Mouse (Mus musculus) left cerebral cortex, adult 2 months (tissue): ENCODE results near the gene Kcng4. TPM values are rescaled to one million over a fixed set of nuclear protein-coding genes. Genes with fewer than 3 reads are reported as not detected.

ENCODE experiments used
- DNase-seq, 2 experiments: peaks; one replicate each; pipeline ENCODE4 v3.0.0; 2021 to 2022; ENCODE audit warnings: low spot score in 2 of 2, mixed read lengths in 1 of 2; ENCODE audit errors: extremely low spot score in 1 of 2
- H3K27ac ChIP-seq: fragments of 200-600 bp; 2 replicates; pipeline ENCODE4 v1.8.1; 2022
- H3K4me3 ChIP-seq: fragments of 200-600 bp; 2 replicates; pipeline ENCODE4 v1.8.1; 2022
- CTCF ChIP-seq: fragments of 200-600 bp; IDR thresholded peaks from 2 replicates; pipeline ENCODE4 v1.8.1; 2022; ENCODE audit warnings: antibody characterized with exemption, mild to moderate bottlenecking, moderate library complexity
- intact Hi-C: fragments of 180-260 bp; cut with DNase I; formaldehyde crosslinking; loops from one replicate; pipeline ENCODE4 v1.15.1; 2025
- total RNA-seq, 2 experiments: library from RNA; stranded (reverse); gene quantifications; 2 replicates each; pipeline ENCODE4 v1.2.3; 2021

Kcng4 gene
- total RNA-seq, 2 experiments from 2014 or later: 3.4 TPM

DNA sequence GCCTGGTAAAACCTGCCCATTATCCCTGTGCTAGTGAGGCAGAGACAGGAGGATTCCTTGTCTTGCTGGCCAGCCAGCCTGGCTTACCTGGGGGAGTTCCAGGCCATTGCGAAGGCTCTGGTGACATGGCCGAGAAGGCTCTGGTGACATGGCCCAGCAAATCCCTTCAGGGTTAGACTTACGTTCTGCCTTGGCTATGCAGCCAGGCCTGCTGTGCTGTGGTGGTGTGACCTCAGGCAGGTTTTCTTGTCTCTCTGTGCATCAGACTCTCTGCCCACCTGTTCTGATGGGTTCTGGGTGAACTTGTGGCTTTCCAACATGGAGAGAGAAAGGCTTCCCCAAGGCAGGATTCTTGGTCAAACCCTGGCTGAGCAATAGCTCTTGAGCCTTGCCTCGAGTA lies 1.9 kb upstream of the Kcng4 start:
- H3K27ac ChIP-seq: no peak overlapping the region
- intact Hi-C loops: no loop called here
- no peak overlapping the region for H3K4me3 ChIP-seq
- no peak for TF ChIP-seq CTCF
- DNase-seq: no peak

DNA sequence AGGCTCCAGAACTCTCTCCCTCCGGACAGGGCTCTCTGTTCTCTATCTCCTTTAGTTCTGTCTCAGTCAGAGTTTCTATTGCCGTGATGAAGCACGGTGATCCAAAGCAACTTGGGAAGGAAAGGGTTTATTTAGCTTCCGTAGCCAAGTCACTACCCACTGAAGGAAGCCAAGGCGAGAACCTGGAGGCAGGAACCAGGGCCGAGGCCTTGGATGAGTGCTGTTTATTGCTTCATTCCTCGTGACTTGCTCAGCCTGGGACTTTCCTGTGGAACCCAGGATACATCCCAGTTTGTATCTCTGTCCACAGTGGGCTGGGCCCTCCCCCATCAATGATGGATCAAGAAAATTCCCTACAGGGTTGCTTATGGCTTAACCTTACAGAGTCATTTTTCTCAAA lies 1.3 kb upstream of the Kcng4 start:
- Histone ChIP-seq H3K27ac (no peak overlapping the region), H3K4me3 (no peak overlapping the region)
- intact Hi-C loops: no loop called here
- no peak for TF ChIP-seq CTCF
- no peak for DNase-seq

GRCm38 (mm10) chr8:119635958-119636357 lies 478 bp upstream of the Kcng4 start:
- TF ChIP-seq CTCF: no peak
- intact Hi-C loops: no loop called here
- Histone ChIP-seq H3K4me3 (no peak overlapping the region), H3K27ac (no peak overlapping the region)
- no peak for DNase-seq

- H3K4me3 ChIP-seq: no peak overlapping the region
- intact Hi-C loops: no loop called here
- peak in 1 of 2 experiments; percentile 25 for DNase-seq
- H3K27ac ChIP-seq: no peak overlapping the region
- TF ChIP-seq CTCF: no peak
Measured at GRCm38 (mm10) chr8:119634616-119635336, 704 bp downstream of the Kcng4 start.

- no peak for TF ChIP-seq CTCF
- no peak overlapping the region for H3K4me3 ChIP-seq
- intact Hi-C loops: no loop called here
- no peak for DNase-seq
- H3K27ac ChIP-seq: no peak overlapping the region
Measured at GRCm38 (mm10) chr8:119632909-119633308, 2.6 kb downstream of the Kcng4 start.

DNA sequence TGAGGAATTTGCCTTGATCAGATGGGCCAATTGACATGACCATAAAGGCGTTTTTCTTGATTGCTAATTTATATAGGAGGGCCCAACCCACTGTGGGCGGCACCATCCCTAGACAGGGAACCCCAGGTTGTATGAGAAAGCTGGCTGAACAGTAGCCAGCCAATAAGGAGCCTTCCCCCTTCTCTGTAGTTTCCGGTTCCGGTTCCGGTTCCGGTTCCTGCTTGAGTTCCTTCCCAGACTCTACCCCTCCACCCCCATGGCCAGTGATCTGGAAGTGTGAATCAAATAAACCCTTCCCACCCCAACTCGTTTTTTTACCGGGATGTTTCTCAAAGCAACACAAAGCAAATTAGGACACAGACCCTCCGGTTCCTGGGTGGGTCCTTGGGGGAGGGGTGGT lies 3.2 kb downstream of the Kcng4 start:
- Histone ChIP-seq H3K4me3 (no peak overlapping the region), H3K27ac (no peak overlapping the region)
- DNase-seq: no peak
- TF ChIP-seq CTCF: no peak
- intact Hi-C loops: no loop called here

- DNase-seq: no peak
- H3K4me3 ChIP-seq: no peak overlapping the region
- H3K27ac ChIP-seq: no peak overlapping the region
- intact Hi-C loops: no loop called here
- TF ChIP-seq CTCF: no peak
Measured at GRCm38 (mm10) chr8:119630841-119631240, 4.6 kb downstream of the Kcng4 start.

GRCm38 (mm10) chr8:119627613-119628359 lies 7.7 kb downstream of the Kcng4 start:
- TF ChIP-seq CTCF: no peak
- Histone ChIP-seq H3K4me3 (no peak overlapping the region), H3K27ac (no peak overlapping the region)
- intact Hi-C loops: no loop called here
- DNase-seq: no peak

GRCm38 (mm10) chr8:119627199-119627598 lies 8.3 kb downstream of the Kcng4 start:
- no peak for DNase-seq
- H3K27ac ChIP-seq: no peak overlapping the region
- TF ChIP-seq CTCF: no peak
- intact Hi-C loops: no loop called here
- no peak overlapping the region for H3K4me3 ChIP-seq

- no peak overlapping the region for H3K4me3 ChIP-seq
- no peak overlapping the region for H3K27ac ChIP-seq
- no peak for DNase-seq
- intact Hi-C loops: no loop called here
- no peak for TF ChIP-seq CTCF
Measured at GRCm38 (mm10) chr8:119625788-119626187, 9.7 kb downstream of the Kcng4 start.

GRCm38 (mm10) chr8:119624916-119625315 lies 10.6 kb downstream of the Kcng4 start:
- no peak overlapping the region for H3K4me3 ChIP-seq
- no peak overlapping the region for H3K27ac ChIP-seq
- DNase-seq: no peak
- TF ChIP-seq CTCF: no peak
- intact Hi-C loops: no loop called here

DNA sequence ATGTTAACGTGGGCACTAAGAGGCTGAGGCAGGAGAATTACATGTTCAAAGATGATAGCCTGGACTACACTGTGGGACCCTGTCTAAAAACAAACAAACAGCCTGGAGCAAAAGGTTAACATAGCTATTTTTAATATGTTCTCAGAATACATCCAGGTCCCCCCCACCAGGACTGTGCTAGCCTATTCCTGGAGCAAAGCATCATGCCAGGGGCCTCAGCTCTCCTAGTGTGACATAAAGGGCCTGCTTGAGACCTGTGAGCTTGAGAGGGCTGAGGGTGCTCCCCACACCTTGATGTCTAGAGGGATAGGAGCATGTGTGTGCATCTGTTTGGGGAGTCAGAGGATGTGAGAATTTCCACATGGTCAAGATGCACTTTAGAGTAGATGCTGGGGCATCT lies 11.7 kb downstream of the Kcng4 start:
- no peak for TF ChIP-seq CTCF
- Histone ChIP-seq H3K4me3 (no peak overlapping the region), H3K27ac (no peak overlapping the region)
- DNase-seq: no peak
- intact Hi-C loops: no loop called here

DNA sequence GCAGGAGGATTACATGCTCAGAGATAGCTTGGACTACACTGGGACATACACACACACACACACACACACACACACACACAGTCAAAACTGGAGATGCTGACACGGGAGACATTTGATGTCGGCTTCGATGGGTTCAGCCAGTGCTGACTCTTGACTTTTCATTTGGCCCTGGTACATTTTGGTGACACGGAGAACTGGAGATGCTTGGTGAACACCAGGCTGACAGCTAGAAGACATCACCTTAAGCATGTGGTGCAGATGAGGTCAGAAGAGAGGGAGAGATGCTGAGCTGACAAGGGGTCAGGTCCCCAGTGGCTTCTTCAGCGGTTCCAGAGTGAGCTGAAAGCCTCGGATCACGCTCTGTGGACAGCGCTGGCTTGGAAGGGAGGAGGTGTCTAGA lies 12.4 kb downstream of the Kcng4 start:
- Histone ChIP-seq H3K27ac (no peak overlapping the region), H3K4me3 (no peak overlapping the region)
- TF ChIP-seq CTCF: no peak
- no peak for DNase-seq
- intact Hi-C loops: no loop called here
